Mouse (Mus musculus): ENCODE measurements at regions not wholly inside any gene's neighbourhood (a gene's known extent, or its start where the extent isn't known, plus 50 kb on each side); places are given as distances from the start of the nearest gene placed in this dataset.
A peak's percentile ranks its signal among the peaks of the same experiment; 100 is the strongest.

DNA sequence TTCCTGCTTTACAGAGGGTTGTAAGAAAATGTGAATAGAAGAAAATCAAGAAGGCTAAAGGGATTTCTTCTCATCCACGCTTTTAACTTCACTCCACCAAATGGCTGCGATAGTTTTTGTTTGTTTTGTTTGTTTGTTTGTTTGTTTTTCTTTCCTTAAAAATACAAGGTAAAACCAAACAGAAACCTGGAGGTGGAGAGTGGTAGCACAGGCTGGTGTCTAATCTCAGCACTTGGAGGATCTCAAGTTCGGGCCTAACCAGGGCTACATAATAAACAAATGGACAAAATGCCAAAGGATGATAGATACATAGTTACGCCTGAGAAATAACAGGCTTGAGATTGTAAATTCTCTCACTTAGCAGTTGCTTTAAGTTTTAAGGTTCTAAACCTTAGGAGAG is 50.8 kb upstream of the Mboat1 start:
- Histone ChIP-seq H3K27me3 (ENCODE audit: control insufficient read depth, insufficient read depth, low read length) (no peaks in the 10 kb centered on the region), H3K4me2 (no peak overlapping the region), H3K9ac (ENCODE audit: low read length) (no peak overlapping the region), H3K9me3 (ENCODE audit: control insufficient read depth, low read length) (no peaks in the 10 kb centered on the region), H3K36me3 (ENCODE audit: control insufficient read depth, insufficient read depth, low read length) (no peaks in the 10 kb centered on the region), H3K4me1 (ENCODE audit: control insufficient read depth, insufficient read depth, low read length) (no peaks in the 10 kb centered on the region), H3K27ac (ENCODE audit: low read depth, low read length) (no peak overlapping the region), H3K4me3 (ENCODE audit: low read depth, low read length) (no peak overlapping the region)
- ATAC-seq (ENCODE audit: low FRiP score) (peak; percentile 36), DNase-seq (ENCODE audit: low spot score, missing footprints) (peak; percentile 91)
- 67% methylated on average over 4 of the region's 4 CpGs for WGBS

GRCm38 (mm10) chr13:30085005-30085404 is 51.3 kb upstream of the Mboat1 start:
- Histone ChIP-seq H3K27me3 (ENCODE audit: control insufficient read depth, insufficient read depth, low read length) (no peaks in the 10 kb centered on the region), H3K4me1 (ENCODE audit: control insufficient read depth, insufficient read depth, low read length) (no peaks in the 10 kb centered on the region), H3K4me3 (ENCODE audit: low read depth, low read length) (no peak overlapping the region), H3K27ac (ENCODE audit: low read depth, low read length) (no peak overlapping the region), H3K4me2 (no peak overlapping the region), H3K36me3 (ENCODE audit: control insufficient read depth, insufficient read depth, low read length) (no peaks in the 10 kb centered on the region), H3K9me3 (ENCODE audit: control insufficient read depth, low read length) (no peaks in the 10 kb centered on the region), H3K9ac (ENCODE audit: low read length) (no peak overlapping the region)
- WGBS, result under 1% methylated on average over 10 of the region's 10 CpGs
- peak; percentile 99 for DNase-seq (ENCODE audit: low spot score, missing footprints)
- ATAC-seq (ENCODE audit: low FRiP score), result peak; percentile 92

- Histone ChIP-seq H3K27ac (ENCODE audit: low read depth, low read length) (no peak overlapping the region), H3K4me1 (ENCODE audit: control insufficient read depth, insufficient read depth, low read length) (no peaks in the 10 kb centered on the region), H3K27me3 (ENCODE audit: control insufficient read depth, insufficient read depth, low read length) (no peaks in the 10 kb centered on the region), H3K9me3 (ENCODE audit: control insufficient read depth, low read length) (no peaks in the 10 kb centered on the region), H3K4me2 (no peak overlapping the region), H3K4me3 (ENCODE audit: low read depth, low read length) (no peak overlapping the region), H3K9ac (ENCODE audit: low read length) (no peak overlapping the region), H3K36me3 (ENCODE audit: control insufficient read depth, insufficient read depth, low read length) (no peaks in the 10 kb centered on the region)
- 81% methylated on average over 5 of the region's 5 CpGs for WGBS
- ATAC-seq (ENCODE audit: low FRiP score) (no peak), DNase-seq (ENCODE audit: low spot score, missing footprints) (no peak)
These were observed 51.9 kb upstream of the Mboat1 start for GRCm38 (mm10) chr13:30084386-30084785.

DNA sequence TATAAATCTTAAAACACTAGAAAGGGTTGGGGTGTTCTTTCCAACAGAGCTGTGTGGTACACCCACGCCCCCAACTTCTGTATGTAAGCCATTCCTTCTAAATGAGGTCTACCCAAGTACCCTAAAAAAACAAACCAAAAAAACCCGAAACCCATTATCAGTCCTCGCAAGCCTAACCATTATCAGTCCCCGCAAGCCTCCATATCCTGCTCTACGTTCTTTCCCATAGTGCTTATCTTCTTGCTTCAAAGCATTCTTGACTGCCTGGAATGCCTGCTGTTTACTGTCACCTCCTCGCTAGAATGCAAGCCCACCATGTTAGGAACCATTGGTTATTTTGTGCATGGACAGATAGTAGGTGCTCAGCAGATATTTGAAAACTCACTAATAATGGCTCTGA is 52.3 kb upstream of the Mboat1 start:
- Histone ChIP-seq H3K4me2 (no peak overlapping the region), H3K27ac (ENCODE audit: low read depth, low read length) (no peak overlapping the region), H3K4me3 (ENCODE audit: low read depth, low read length) (no peak overlapping the region), H3K9ac (ENCODE audit: low read length) (no peak overlapping the region), H3K9me3 (ENCODE audit: control insufficient read depth, low read length) (no peaks in the 10 kb centered on the region), H3K27me3 (ENCODE audit: control insufficient read depth, insufficient read depth, low read length) (no peaks in the 10 kb centered on the region), H3K36me3 (ENCODE audit: control insufficient read depth, insufficient read depth, low read length) (no peaks in the 10 kb centered on the region), H3K4me1 (ENCODE audit: control insufficient read depth, insufficient read depth, low read length) (no peaks in the 10 kb centered on the region)
- WGBS, result 86% methylated on average over 6 of the region's 6 CpGs
- DNase-seq (ENCODE audit: low spot score, missing footprints), result no peak
- no peak for ATAC-seq (ENCODE audit: low FRiP score)

DNA sequence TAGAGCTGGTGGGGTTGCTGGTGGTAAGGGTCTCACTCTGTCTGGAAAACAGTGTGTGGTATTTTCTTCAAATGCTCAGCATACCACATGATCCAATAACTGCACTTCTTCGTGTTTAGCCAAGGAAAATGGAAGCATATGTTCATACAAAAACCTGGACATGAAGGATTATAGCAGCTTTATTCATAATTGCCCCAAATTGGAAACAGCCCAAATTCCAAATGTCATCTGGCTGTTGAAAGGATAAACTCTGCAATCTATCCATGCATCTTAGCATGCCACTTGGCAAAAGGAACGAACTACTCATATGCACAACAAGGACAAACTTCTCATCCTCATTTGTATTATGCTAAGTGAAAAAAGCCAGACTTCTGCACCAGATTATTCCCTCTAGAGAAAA is 53.5 kb upstream of the Mboat1 start:
- H3K27me3 ChIP-seq (ENCODE audit: control insufficient read depth, insufficient read depth, low read length), result no peaks in the 10 kb centered on the region
- H3K4me2 ChIP-seq, result no peak overlapping the region
- 80% methylated on average over 2 of the region's 2 CpGs for WGBS
- no peaks in the 10 kb centered on the region for H3K4me1 ChIP-seq (ENCODE audit: control insufficient read depth, insufficient read depth, low read length)
- no peaks in the 10 kb centered on the region for H3K9me3 ChIP-seq (ENCODE audit: control insufficient read depth, low read length)
- no peak overlapping the region for H3K27ac ChIP-seq (ENCODE audit: low read depth, low read length)
- ATAC-seq (ENCODE audit: low FRiP score), result no peak
- H3K4me3 ChIP-seq (ENCODE audit: low read depth, low read length), result no peak overlapping the region
- no peaks in the 10 kb centered on the region for H3K36me3 ChIP-seq (ENCODE audit: control insufficient read depth, insufficient read depth, low read length)
- H3K9ac ChIP-seq (ENCODE audit: low read length), result no peak overlapping the region
- peak; percentile 75 for DNase-seq (ENCODE audit: low spot score, missing footprints)

GRCm38 (mm10) chr13:30080705-30081474 is 55.4 kb upstream of the Mboat1 start:
- Histone ChIP-seq H3K36me3 (ENCODE audit: control insufficient read depth, insufficient read depth, low read length) (no peaks in the 10 kb centered on the region), H3K9me3 (ENCODE audit: control insufficient read depth, low read length) (no peaks in the 10 kb centered on the region), H3K27ac (ENCODE audit: low read depth, low read length) (no peak overlapping the region), H3K4me3 (ENCODE audit: low read depth, low read length) (no peak overlapping the region), H3K4me2 (no peak overlapping the region), H3K27me3 (ENCODE audit: control insufficient read depth, insufficient read depth, low read length) (no peaks in the 10 kb centered on the region), H3K4me1 (ENCODE audit: control insufficient read depth, insufficient read depth, low read length) (no peaks in the 10 kb centered on the region), H3K9ac (ENCODE audit: low read length) (no peak overlapping the region)
- 73% methylated on average over 15 of the region's 15 CpGs for WGBS
- no peak for ATAC-seq (ENCODE audit: low FRiP score)
- DNase-seq (ENCODE audit: low spot score, missing footprints), result peak; percentile 56

GRCm38 (mm10) chr13:30074517-30075064 is 61.7 kb upstream of the Mboat1 start:
- no peak overlapping the region for H3K4me2 ChIP-seq
- no peak overlapping the region for H3K27ac ChIP-seq (ENCODE audit: low read depth, low read length)
- no peaks in the 10 kb centered on the region for H3K36me3 ChIP-seq (ENCODE audit: control insufficient read depth, insufficient read depth, low read length)
- WGBS, result 93% methylated on average over 2 of the region's 2 CpGs
- no peaks in the 10 kb centered on the region for H3K27me3 ChIP-seq (ENCODE audit: control insufficient read depth, insufficient read depth, low read length)
- no peaks in the 10 kb centered on the region for H3K4me1 ChIP-seq (ENCODE audit: control insufficient read depth, insufficient read depth, low read length)
- H3K9ac ChIP-seq (ENCODE audit: low read length), result no peak overlapping the region
- ATAC-seq (ENCODE audit: low FRiP score) (no peak), DNase-seq (ENCODE audit: low spot score, missing footprints) (no peak)
- no peaks in the 10 kb centered on the region for H3K9me3 ChIP-seq (ENCODE audit: control insufficient read depth, low read length)
- H3K4me3 ChIP-seq (ENCODE audit: low read depth, low read length), result no peak overlapping the region

GRCm38 (mm10) chr13:30074069-30074468 is 62.2 kb upstream of the Mboat1 start:
- H3K27me3 ChIP-seq (ENCODE audit: control insufficient read depth, insufficient read depth, low read length), result no peaks in the 10 kb centered on the region
- DNase-seq (ENCODE audit: low spot score, missing footprints) (no peak), ATAC-seq (ENCODE audit: low FRiP score) (no peak)
- H3K9me3 ChIP-seq (ENCODE audit: control insufficient read depth, low read length), result no peaks in the 10 kb centered on the region
- H3K4me3 ChIP-seq (ENCODE audit: low read depth, low read length), result no peak overlapping the region
- no peaks in the 10 kb centered on the region for H3K36me3 ChIP-seq (ENCODE audit: control insufficient read depth, insufficient read depth, low read length)
- H3K4me2 ChIP-seq, result no peak overlapping the region
- H3K27ac ChIP-seq (ENCODE audit: low read depth, low read length), result no peak overlapping the region
- H3K9ac ChIP-seq (ENCODE audit: low read length), result no peak overlapping the region
- WGBS, result 82% methylated on average over 3 of the region's 3 CpGs
- H3K4me1 ChIP-seq (ENCODE audit: control insufficient read depth, insufficient read depth, low read length), result no peaks in the 10 kb centered on the region

DNA sequence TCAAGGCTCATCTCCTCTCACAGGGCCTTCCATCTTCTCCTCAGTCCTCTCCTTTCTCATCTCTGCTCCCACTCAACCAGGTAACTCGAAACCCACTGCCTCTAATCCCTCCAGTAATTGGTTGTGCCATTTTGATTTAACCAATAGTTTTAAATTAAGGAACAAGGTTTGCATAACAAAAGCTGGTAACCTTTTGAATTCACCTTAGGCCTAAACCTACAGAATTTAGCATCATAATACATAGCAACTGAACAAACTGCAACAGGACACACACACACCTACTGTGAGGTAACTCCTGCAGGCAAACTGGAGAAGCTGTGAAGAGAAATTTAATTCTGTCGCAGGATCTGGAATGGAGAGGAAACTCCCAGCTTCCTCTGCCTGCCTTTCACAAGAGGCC is 66.9 kb upstream of the Mboat1 start:
- ATAC-seq (ENCODE audit: low FRiP score), result no peak
- DNase-seq (ENCODE audit: low spot score, missing footprints), result peak; percentile 28
- no peak overlapping the region for H3K4me2 ChIP-seq
- no peaks in the 10 kb centered on the region for H3K9me3 ChIP-seq (ENCODE audit: control insufficient read depth, low read length)
- H3K4me3 ChIP-seq (ENCODE audit: low read depth, low read length), result no peak overlapping the region
- no peaks in the 10 kb centered on the region for H3K4me1 ChIP-seq (ENCODE audit: control insufficient read depth, insufficient read depth, low read length)
- no peaks in the 10 kb centered on the region for H3K36me3 ChIP-seq (ENCODE audit: control insufficient read depth, insufficient read depth, low read length)
- no peaks in the 10 kb centered on the region for H3K27me3 ChIP-seq (ENCODE audit: control insufficient read depth, insufficient read depth, low read length)
- H3K9ac ChIP-seq (ENCODE audit: low read length), result no peak overlapping the region
- H3K27ac ChIP-seq (ENCODE audit: low read depth, low read length), result no peak overlapping the region
- WGBS, result 65% methylated on average over 2 of the region's 2 CpGs

All from midbrain, embryonic 11.5 days (tissue).